Mouse (Mus musculus) thymus, postnatal 14 days (tissue): ENCODE results near the gene Cwh43.

Experiments
- DNase-seq: peaks from one replicate; pipeline ENCODE4 v3.0.0; 2021

The Cwh43 gene

DNA sequence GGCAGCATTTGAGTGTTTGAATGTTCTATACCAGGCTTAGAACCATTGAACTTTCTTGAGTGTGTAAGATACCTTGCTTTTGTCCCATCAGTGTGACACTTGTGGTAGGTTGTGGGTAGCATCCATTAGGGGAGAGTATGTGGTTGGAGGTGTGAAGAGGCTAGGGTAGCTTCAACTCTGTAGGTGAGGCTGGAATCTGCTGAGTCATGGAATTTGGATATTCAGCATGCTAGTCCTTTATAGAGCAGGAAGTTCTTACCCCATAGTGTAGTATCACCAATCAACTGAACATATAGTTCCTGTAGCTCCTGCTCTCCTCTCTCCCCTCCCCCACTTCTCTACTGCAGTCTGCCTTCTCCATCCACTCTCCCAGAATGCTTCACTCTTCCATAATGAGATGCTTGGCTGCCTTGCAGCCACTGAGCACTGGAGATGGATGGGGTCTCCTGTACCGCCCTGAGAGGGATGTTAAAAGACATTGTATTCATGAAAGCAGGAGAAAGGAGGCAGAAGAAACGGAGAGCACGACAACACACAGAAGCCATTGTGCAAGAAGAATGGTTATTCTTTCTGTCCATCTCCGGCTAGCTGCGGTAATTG lies 78.2 kb downstream of the Cwh43 start:
- DNase-seq: no peak

- no peak for DNase-seq
These were observed 80.6 kb downstream of the Cwh43 start for GRCm38 (mm10) chr5:73486451-73486850.

GRCm38 (mm10) chr5:73489915-73490314 lies 84.0 kb downstream of the Cwh43 start:
- peak; percentile 29 for DNase-seq

DNA sequence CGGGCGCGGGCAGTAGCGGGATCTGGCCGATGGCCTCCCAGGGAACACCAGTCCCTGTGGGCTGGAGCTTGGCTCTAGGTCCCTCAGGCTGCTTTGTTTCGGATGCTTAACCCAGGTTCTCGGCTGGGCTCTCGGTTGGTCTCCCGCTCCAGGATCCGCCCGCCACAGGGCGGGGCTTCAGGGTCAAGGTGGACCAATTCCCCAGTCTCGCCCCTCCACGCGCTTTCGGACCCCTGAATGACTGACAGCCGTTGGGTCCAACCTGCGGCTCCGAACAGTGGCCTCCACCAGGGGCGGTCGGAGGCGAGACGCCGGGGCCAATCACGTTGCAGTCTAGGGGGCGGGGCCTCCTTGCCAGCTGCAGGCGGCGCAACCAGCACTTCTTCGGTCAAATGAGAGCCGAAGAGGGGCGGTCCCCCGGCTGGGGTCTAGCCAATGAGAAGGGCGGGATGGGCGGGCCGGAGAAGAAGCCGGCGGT lies 84.8 kb downstream of the Cwh43 start:
- DNase-seq: peak; percentile 99

DNA sequence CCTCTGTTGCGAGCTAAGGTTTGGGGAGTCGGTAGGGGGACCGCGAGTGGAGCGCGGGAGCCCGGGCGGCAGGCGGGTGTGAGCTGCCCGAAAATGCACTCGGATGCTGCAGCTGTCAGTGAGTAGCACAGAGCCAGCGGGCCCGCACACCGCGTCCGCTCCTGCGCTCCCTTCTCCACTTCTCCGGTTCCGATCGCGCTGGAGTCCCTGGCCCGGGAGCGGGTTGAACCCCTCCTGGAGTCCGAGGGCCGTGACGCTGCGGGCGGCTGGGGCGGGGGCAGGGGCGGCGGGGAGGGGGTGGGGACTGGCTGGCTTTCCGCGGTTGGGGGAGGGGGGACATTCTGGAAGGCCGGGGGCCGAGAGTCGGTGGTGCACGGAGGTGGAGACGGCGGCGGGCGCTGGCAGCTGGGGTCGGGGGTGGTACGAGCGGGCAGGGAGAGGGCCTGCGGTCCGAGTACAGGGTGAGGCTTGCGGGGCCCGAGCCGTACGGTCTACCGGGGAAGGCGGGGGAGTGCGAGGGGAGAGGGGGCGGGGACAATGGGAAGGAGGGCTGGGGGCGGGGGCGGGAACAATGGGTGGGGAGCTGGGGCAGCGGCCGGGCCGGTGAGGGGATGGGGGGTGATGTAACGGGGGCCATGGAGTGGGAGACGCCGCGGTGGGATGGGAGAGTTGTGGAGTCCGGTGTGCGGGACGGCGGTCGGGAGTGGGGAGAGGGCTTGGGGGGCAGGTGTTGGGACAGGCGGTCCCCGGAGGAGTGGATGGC lies 85.4 kb downstream of the Cwh43 start:
- peak; percentile 64 for DNase-seq

- DNase-seq: peak; percentile 91
These were observed 86.2 kb downstream of the Cwh43 start for GRCm38 (mm10) chr5:73491837-73492720.

GRCm38 (mm10) chr5:73497401-73497800 lies 91.5 kb downstream of the Cwh43 start:
- no peak for DNase-seq

- no peak for DNase-seq
These were observed 92.7 kb downstream of the Cwh43 start for GRCm38 (mm10) chr5:73498559-73498958.

GRCm38 (mm10) chr5:73500867-73501440 lies 95.1 kb downstream of the Cwh43 start:
- DNase-seq: no peak

DNA sequence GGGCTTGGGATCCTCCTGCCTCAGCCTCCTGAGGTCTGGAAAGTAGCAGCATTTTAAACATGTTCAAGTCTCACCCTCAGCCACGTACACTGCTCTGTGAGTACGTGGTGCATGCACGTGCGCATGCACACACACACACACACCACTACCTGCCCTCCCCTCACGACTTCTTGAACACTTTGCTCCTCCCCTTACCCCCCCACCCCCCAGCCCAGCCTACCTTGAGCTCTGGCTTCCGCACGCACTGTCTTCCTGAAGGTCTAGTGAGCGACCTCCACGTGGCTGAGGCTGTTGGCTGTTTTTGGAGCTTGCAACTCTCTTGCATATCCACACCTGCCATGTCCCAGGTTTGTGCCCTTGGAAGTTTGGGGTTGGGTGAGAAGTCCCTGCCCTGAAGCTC lies 96.5 kb downstream of the Cwh43 start:
- DNase-seq: no peak
